Mouse (Mus musculus) MEL (cell line): ENCODE data around the gene Ccser1.

Experiments
- CTCF ChIP-seq, 3 experiments: IDR thresholded peaks in 2 of 3; conservative IDR thresholded peaks in 1 of 3; 2 replicates each; pipeline ENCODE4 v1.5.1; 2011 to 2012; ENCODE audit warnings: low read length in 3 of 3, low read depth in 2 of 3, mild to moderate bottlenecking in 2 of 3, improper control_type of control experiment in 1 of 3, inconsistent platforms in 1 of 3, mixed read lengths in 1 of 3, moderate library complexity in 1 of 3; ENCODE audit not compliant: control insufficient read depth in 1 of 3, insufficient read depth in 1 of 3, poor library complexity in 1 of 3, severe bottlenecking in 1 of 3
- GABPA ChIP-seq: IDR thresholded peaks from 2 replicates; pipeline ENCODE4 v1.6.1; 2012; ENCODE audit warnings: low read depth, mild to moderate bottlenecking, inconsistent platforms, low read length, improper control_type of control experiment, moderate library complexity
- MAX ChIP-seq: IDR thresholded peaks from 2 replicates; pipeline ENCODE4 v1.6.1; 2011; ENCODE audit warnings: low read length, improper control_type of control experiment
- POLR2A ChIP-seq, 2 experiments: IDR thresholded peaks; 2 replicates each; pipeline ENCODE4 v1.6.1; 2011 to 2012; ENCODE audit warnings: low read length in 2 of 2, mild to moderate bottlenecking in 2 of 2, control low read depth in 1 of 2, improper control_type of control experiment in 1 of 2, low read depth in 1 of 2, moderate library complexity in 1 of 2; ENCODE audit not compliant: control insufficient read depth in 1 of 2, insufficient read depth in 1 of 2, poor library complexity in 1 of 2
- ZKSCAN1 ChIP-seq: IDR thresholded peaks from 2 replicates; pipeline ENCODE4 v1.6.1; 2012; ENCODE audit warnings: low read depth, mild to moderate bottlenecking, inconsistent platforms, low read length, improper control_type of control experiment, moderate library complexity

- TF ChIP-seq CTCF (IDR thresholded peaks at IDR 0.05 in 2 of 3, conservative IDR thresholded peaks at IDR 0.05 in 1 of 3; ENCODE audit: control insufficient read depth in 1 of 3, insufficient read depth in 1 of 3, low read depth in 2 of 3, low read length in 3 of 3, poor library complexity in 1 of 3, severe bottlenecking in 1 of 3) (no peak), MAX (no peak), ZKSCAN1 (no peak), POLR2A (IDR thresholded peaks at IDR 0.05; ENCODE audit: control insufficient read depth in 1 of 2, insufficient read depth in 1 of 2, low read depth in 1 of 2, low read length in 2 of 2, poor library complexity in 1 of 2) (no peak), GABPA (no peak)
Observed at GRCm38 (mm10) chr6:62044454-62044853, 864.3 kb downstream of the Ccser1 start.
